Mouse (Mus musculus) liver, embryonic 14.5 days (tissue): ENCODE measurements at regions not wholly inside any gene's neighbourhood (a gene's known extent, or its start where the extent isn't known, plus 50 kb on each side); places are given as distances from the start of the nearest gene placed in this dataset.

Experiments used
- ATAC-seq: fragments of 200-750 bp; cut with Nextera tagmentation; 2 replicates; pipeline ENCODE4 v1.8.0; 2017; ENCODE audit warnings: moderate number of reproducible peaks, mild to moderate bottlenecking, moderate library complexity; ENCODE audit not compliant: insufficient read depth
- DNase-seq, 3 experiments: peaks; one replicate each; pipeline ENCODE4 v3.0.0-alpha.2; 2012 to 2013; ENCODE audit warnings: low read depth in 3 of 3, low spot score in 3 of 3
- H3K27ac ChIP-seq: fragments of 300-500 bp; sonication (generic); 2 replicates; pipeline ENCODE4 v1.5.1; 2014; ENCODE audit warnings: moderate library complexity, mild to moderate bottlenecking, control low read depth, inconsistent platforms
- H3K27me3 ChIP-seq: fragments of 300-500 bp; sonication (generic); 2 replicates; pipeline ENCODE4 v1.6.1; 2014; ENCODE audit warnings: mild to moderate bottlenecking, low read length, moderate library complexity; ENCODE audit not compliant: control insufficient read depth, insufficient read depth
- H3K36me3 ChIP-seq: fragments of 300-500 bp; sonication (generic); replicated peaks from 2 replicates; pipeline ENCODE4 v1.6.1; 2014; ENCODE audit warnings: low read depth; ENCODE audit not compliant: control insufficient read depth, insufficient read depth
- H3K4me1 ChIP-seq, 2 experiments: fragments of 200-500 bp in 1 of 2; fragments of 300-500 bp in 1 of 2; sonication (generic) in 1 of 2; replicated peaks; 2 replicates each; pipeline ENCODE4 v1.6.1; 2012 to 2014; ENCODE audit warnings: antibody characterized with exemption in 1 of 2, inconsistent platforms in 1 of 2, low read length in 1 of 2; ENCODE audit not compliant: control insufficient read depth in 2 of 2, insufficient read depth in 2 of 2
- H3K4me2 ChIP-seq: fragments of 300-500 bp; sonication (generic); 2 replicates; pipeline ENCODE4 v1.6.1; 2014; ENCODE audit warnings: low read depth, mild to moderate bottlenecking, control low read depth, moderate library complexity
- H3K4me3 ChIP-seq, 2 experiments: fragments of 200-500 bp in 1 of 2; fragments of 300-500 bp in 1 of 2; sonication (generic) in 1 of 2; 2 replicates each; pipeline ENCODE4 v1.5.1; 2012 to 2014; ENCODE audit warnings: low read depth in 2 of 2, low read length in 2 of 2, mild to moderate bottlenecking in 2 of 2, control low read depth in 1 of 2, inconsistent platforms in 1 of 2, moderate library complexity in 1 of 2; ENCODE audit not compliant: insufficient read depth in 1 of 2
- H3K9ac ChIP-seq: fragments of 300-500 bp; sonication (generic); replicated peaks from 2 replicates; pipeline ENCODE4 v1.6.1; 2014; ENCODE audit warnings: mild to moderate bottlenecking, control low read depth, moderate library complexity
- H3K9me3 ChIP-seq: fragments of 300-500 bp; sonication (generic); 2 replicates; pipeline ENCODE4 v1.6.1; 2016; ENCODE audit warnings: low read length, mixed read lengths; ENCODE audit not compliant: control insufficient read depth
- CTCF ChIP-seq: IDR thresholded peaks from 2 replicates; pipeline ENCODE4 v1.5.1; 2016; ENCODE audit warnings: antibody characterized with exemption, low read depth, control low read depth
- EP300 ChIP-seq: IDR thresholded peaks from 2 replicates; pipeline ENCODE4 v1.6.1; 2016; ENCODE audit warnings: antibody characterized with exemption, low read depth
- WGBS: fragments of 180-500 bp; shearing (Covaris S2); extraction: QIAGEN DNeasy Blood & Tissue Kit; methylation state at CpG from one replicate; pipeline ENCODE4 v1.1.7; 2014; ENCODE audit not compliant: insufficient replicate concordance; 5-methylcytosine and 5-hydroxymethylcytosine counted together

DNA sequence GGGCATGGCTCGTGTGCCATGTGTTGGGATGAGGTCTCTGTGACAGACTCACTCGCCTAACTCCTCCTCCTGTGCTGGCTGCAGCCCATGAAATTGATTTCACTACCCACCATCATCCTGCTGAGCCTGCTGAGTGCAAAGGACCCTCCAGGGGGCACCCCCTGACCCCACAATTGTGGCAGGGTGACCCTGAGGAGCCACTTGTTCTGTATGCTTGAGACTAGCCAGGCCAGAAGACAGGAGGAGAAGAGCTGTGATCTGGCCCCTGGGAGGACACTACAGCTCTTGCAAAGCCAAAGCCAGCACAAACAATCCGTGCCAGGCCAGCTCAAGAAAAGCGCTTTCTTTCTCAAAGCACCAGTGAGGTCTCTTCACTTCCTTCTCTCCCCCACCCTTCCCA, 104.7 kb upstream of the Lemd2 start:
- H3K36me3 ChIP-seq = no peaks in the 10 kb centered on the region
- no peak for ATAC-seq
- H3K9ac ChIP-seq = no peak overlapping the region
- no peak overlapping the region for H3K4me3 ChIP-seq
- H3K4me1 ChIP-seq = no peaks in the 10 kb centered on the region
- H3K27me3 ChIP-seq = no peaks in the 10 kb centered on the region
- no peak overlapping the region for H3K4me2 ChIP-seq
- no peaks in the 10 kb centered on the region for H3K9me3 ChIP-seq
- H3K27ac ChIP-seq = no peak overlapping the region
- DNase-seq = no peak
- 33% methylated on average over 4 of the region's 4 CpGs for WGBS
- no peak for TF ChIP-seq CTCF
- TF ChIP-seq EP300 = no peak

DNA sequence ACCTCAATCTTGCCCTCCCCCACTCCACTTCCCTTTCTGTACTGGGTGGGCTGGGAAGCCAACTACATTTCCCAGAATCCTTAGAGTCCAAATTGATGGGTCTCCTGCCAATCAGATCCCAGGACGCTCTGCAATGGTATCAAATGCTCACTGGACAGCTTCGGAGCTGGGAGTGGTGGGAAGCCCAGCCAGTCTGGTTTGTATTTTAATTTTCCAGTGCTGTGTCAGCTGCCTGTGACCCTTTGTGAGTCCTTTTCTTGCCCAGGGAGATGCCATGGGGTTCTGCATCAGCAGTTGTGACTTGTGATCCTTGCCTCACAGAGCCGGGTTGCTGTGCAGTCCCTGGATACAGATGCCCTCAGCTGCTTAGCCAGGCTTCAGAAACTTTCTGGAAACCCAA, 100.6 kb upstream of the Lemd2 start:
- Histone ChIP-seq H3K4me1 (no peaks in the 10 kb centered on the region), H3K4me2 (no peak overlapping the region), H3K4me3 (no peak overlapping the region), H3K36me3 (no peaks in the 10 kb centered on the region), H3K27ac (no peak overlapping the region), H3K9me3 (no peaks in the 10 kb centered on the region), H3K27me3 (no peaks in the 10 kb centered on the region), H3K9ac (no peak overlapping the region)
- TF ChIP-seq CTCF (no peak), EP300 (no peak)
- DNase-seq = no peak
- 60% methylated on average over 3 of the region's 3 CpGs for WGBS
- no peak for ATAC-seq

DNA sequence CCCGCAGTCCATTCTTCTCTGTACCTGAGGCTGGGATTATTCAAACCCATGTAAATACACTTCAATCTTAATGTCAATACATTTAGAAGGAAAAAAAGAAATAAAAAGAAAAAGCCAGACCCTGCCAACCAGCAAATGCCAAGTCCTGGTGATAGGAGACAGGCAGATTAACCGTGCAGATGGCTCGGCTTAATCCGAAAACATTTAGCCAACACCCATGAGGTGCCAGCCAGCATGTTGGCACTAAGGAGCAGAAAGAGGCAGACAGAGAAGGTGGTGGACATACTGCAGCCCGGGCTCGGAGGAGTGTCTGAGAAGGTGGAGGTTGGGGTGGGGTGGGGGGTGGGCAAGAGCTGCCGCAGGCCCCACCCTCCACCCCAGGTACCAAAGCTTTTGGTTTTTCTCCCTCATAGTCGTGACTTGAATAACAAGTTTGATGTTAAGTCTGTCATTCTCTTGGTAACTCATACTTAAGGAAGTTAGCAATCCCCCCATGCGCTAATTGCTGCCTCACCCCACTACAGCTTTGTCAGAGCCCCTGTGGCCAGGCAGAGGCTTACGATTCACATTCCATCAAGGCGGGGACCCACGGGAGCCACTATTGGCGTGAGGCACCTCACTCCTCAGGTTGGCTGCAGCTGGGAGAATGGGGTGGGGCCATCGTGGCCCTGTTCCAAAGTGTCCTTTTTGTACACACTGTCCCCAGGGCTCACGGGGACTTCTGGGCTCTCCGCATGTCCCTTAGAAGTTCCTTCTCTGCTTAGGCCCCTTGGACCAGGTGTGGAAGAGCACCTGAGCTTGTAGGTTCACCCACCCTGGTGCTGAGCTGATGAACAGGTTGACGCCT, 99.6 kb upstream of the Lemd2 start:
- 63% methylated on average over 17 of the region's 17 CpGs for whole genome bisulfite sequencing
- ATAC-seq (no peak), DNase-seq (no peak)
- no peaks in the 10 kb centered on the region for H3K36me3 ChIP-seq
- no peak overlapping the region for H3K4me2 ChIP-seq
- TF ChIP-seq CTCF = no peak
- no peak overlapping the region for H3K4me3 ChIP-seq
- H3K9ac ChIP-seq = no peak overlapping the region
- H3K4me1 ChIP-seq = no peaks in the 10 kb centered on the region
- no peak overlapping the region for H3K27ac ChIP-seq
- H3K27me3 ChIP-seq = no peaks in the 10 kb centered on the region
- H3K9me3 ChIP-seq = no peaks in the 10 kb centered on the region

DNA sequence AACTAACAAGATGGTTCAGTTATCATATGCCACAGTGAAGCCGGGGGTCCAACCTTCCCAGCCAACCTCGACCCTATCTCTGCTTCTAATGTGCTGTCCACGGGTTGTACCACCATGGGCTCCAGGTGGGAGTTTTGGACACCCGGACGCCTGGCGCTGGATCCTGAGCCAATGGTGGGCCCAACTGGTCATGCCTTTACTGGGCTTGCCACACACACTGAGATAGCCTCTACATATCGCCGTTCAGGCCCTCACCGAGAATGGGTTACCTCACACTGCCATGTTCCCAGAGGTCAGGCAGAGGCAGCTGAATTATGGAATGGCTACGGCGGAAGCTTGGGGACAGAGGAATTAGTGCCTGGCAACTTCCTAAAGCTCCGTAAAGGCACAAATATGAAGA, 98.8 kb upstream of the Lemd2 start:
- Histone ChIP-seq H3K4me1 (no peaks in the 10 kb centered on the region), H3K4me3 (no peak overlapping the region), H3K36me3 (no peaks in the 10 kb centered on the region), H3K9ac (no peak overlapping the region), H3K27ac (no peak overlapping the region), H3K4me2 (no peak overlapping the region), H3K27me3 (no peaks in the 10 kb centered on the region), H3K9me3 (no peaks in the 10 kb centered on the region)
- TF ChIP-seq CTCF (no peak), EP300 (no peak)
- ATAC-seq (no peak), DNase-seq (no peak)
- WGBS = 80% methylated on average over 12 of the region's 12 CpGs

DNA sequence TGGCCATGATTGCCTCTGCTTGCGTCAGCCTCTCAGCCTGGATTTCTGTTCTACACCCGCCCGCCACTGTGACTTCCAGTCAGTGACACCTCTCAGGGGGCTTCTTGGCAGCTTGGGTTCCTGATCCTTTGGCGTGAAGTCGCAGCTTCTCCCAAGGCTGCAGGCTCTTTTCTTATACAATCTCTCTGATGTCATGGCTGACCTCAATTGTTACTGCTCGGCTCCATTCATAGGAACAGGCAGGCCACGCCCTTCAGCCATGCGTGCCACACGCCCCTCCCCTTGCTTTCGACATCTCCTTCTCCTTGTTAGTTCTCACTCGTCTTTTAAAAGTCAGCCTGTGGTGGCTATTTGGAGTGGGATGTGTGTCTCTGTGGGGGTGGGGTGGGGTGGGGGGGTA, 97.1 kb upstream of the Lemd2 start:
- Histone ChIP-seq H3K36me3 (no peaks in the 10 kb centered on the region), H3K4me1 (no peaks in the 10 kb centered on the region), H3K9me3 (no peaks in the 10 kb centered on the region), H3K4me2 (no peak overlapping the region), H3K27ac (no peak overlapping the region), H3K4me3 (no peak overlapping the region), H3K9ac (no peak overlapping the region), H3K27me3 (no peaks in the 10 kb centered on the region)
- DNase-seq (no peak), ATAC-seq (no peak)
- 42% methylated on average over 11 of the region's 11 CpGs for WGBS
- TF ChIP-seq CTCF (no peak), EP300 (no peak)
